Mouse (Mus musculus) stomach, embryonic 15.5 days (tissue): ENCODE data around the gene Nbeal2. TPM values are rescaled to one million over a fixed set of nuclear protein-coding genes. Genes with fewer than 3 reads are reported as not detected.

Experiments
- ATAC-seq: fragments of 200-750 bp; cut with Nextera tagmentation; 2 replicates; pipeline ENCODE4 v1.8.0; 2017; ENCODE audit warnings: low read depth, moderate number of reproducible peaks, moderate TSS enrichment; ENCODE audit not compliant: insufficient read depth, low FRiP score
- H3K27ac ChIP-seq: fragments of 300-500 bp; sonication (generic); 2 replicates; pipeline ENCODE4 v1.5.1; 2015; ENCODE audit warnings: mild to moderate bottlenecking, inconsistent platforms
- H3K27me3 ChIP-seq: fragments of 300-500 bp; sonication (generic); replicated peaks from 2 replicates; pipeline ENCODE4 v1.6.1; 2015; ENCODE audit warnings: inconsistent platforms
- H3K36me3 ChIP-seq: fragments of 300-500 bp; sonication (generic); 2 replicates; pipeline ENCODE4 v1.6.1; 2015; ENCODE audit warnings: inconsistent platforms
- H3K4me1 ChIP-seq: fragments of 300-500 bp; sonication (generic); 2 replicates; pipeline ENCODE4 v1.6.1; 2015; ENCODE audit warnings: inconsistent platforms
- H3K4me2 ChIP-seq: fragments of 300-500 bp; sonication (generic); 2 replicates; pipeline ENCODE4 v1.6.1; 2015; ENCODE audit warnings: mild to moderate bottlenecking, inconsistent platforms
- H3K4me3 ChIP-seq: fragments of 300-500 bp; sonication (generic); replicated peaks from 2 replicates; pipeline ENCODE4 v1.5.1; 2015; ENCODE audit warnings: inconsistent platforms
- H3K9ac ChIP-seq: fragments of 300-500 bp; sonication (generic); 2 replicates; pipeline ENCODE4 v1.6.1; 2015; ENCODE audit warnings: inconsistent platforms
- H3K9me3 ChIP-seq: fragments of 300-500 bp; sonication (generic); 2 replicates; pipeline ENCODE4 v1.6.1; 2016; ENCODE audit warnings: inconsistent platforms
- WGBS: fragments of 180-500 bp; shearing (Covaris S2); methylation state at CpG from one replicate; pipeline ENCODE4 v1.1.7; 2015; 5-methylcytosine and 5-hydroxymethylcytosine counted together
- polyA plus RNA-seq: library from polyadenylated mRNA; unstranded; fragments of >200 nt; fragmentation: Nextera tagmentation; extraction: Ambion mirVana; gene quantifications from 2 replicates; pipeline ENCODE4 v1.2.1, GENCODE M21; 2015

The Nbeal2 gene
- polyA plus RNA-seq, 1 experiment from 2014 or later, result 6.9 TPM

DNA sequence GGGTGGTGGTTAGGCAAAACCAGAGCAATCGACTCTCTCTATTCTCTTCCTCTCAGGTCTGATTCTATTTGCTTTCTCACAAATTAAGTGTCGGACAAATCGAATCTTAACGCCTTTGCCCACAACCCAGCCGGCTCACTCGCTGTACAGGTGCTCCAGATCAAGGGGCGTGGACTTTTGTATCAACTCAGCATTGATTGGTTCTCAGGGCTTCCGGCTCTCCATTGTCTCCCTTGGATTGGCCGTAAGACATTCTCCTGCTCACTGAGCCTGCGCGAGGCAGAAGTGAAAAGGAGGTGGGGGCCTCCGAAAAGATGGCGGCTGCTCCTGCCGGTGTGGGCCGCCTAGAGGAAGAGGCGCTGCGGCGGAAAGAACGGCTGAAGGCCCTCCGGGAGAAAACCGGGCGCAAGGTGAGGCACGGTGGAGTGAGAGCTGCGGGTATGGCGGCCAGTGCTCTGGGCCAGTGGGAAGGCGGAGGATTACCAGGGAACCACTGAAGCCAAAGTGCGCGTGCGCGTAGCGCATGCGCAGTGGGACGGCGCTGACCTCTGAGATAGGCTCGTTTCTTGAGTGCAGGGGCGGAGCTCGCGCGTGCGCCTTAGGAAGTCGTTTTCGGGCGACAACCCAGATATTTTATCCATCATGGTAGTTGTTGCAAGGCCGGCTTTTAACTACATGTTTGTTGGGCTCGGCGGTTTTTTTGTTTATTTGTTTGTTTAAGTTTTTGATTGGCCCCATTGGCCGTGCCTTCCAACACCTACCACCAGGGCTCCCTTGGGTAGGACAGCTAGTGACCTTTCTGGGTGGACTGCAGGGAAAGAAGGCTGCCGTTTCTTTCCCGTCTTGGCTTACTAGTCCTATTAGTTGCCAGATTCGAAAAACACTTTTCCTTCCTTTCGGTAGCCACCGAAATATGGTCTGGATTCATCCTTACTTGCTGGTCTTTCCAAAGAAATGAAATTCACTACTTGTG, 2.6 kb upstream of the Nbeal2 start, which contains the start of gene Ccdc12:
Gene Ccdc12, plus strand, starts transcription at position 255 of the 973 bp plus-strand sequence.
- no peaks in the 10 kb centered on the region for H3K36me3 ChIP-seq
- H3K27me3 ChIP-seq, result 0 out of 2 replicates have a peak, but pooled peaks cover 13% of the 10 kb centered on the region
- H3K9ac ChIP-seq, result peak within 1 kb of the TSS; percentile 68; the same call in 1 of the 2 replicates
- peak within 1 kb of the TSS; percentile 69 for H3K4me2 ChIP-seq
- H3K4me3 ChIP-seq, result peak within 1 kb of the TSS; percentile 83
- H3K4me1 ChIP-seq, result peaks cover 40% of the 10 kb centered on the region
- peak; percentile 89 for ATAC-seq
- H3K9me3 ChIP-seq, result no peaks in the 10 kb centered on the region
- WGBS, result under 1% methylated on average over 52 of the region's 52 CpGs
- peak within 1 kb of the TSS; percentile 91 for H3K27ac ChIP-seq

DNA sequence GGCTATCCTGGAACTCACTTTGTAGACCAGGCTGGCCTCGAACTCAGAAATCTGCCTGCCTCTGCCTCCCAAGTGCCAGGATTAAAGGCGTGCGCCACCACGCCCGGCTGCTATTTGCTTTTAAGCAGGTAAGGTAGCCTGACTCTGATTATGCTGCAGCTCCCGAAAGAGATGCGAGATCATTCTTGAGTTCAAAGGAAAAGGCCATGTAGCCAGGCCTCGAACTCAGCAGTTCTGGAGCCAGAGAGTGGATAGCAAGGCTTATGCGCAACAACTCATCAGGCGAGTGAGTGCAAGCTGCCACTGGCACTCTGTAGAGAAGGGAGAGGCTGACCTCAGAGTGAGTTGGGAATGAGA, 1.7 kb upstream of the Nbeal2 start:
- Histone ChIP-seq H3K36me3 (no peaks in the 10 kb centered on the region), H3K27me3 (peaks cover 13% of the 10 kb centered on the region; the same call in 1 of the 2 replicates), H3K4me3 (peak overlapping the region; percentile 83), H3K4me2 (peak overlapping the region; percentile 69), H3K9me3 (no peaks in the 10 kb centered on the region), H3K4me1 (peaks cover 42% of the 10 kb centered on the region), H3K9ac (no peak overlapping the region; the same call in 1 of the 2 replicates), H3K27ac (peak overlapping the region; percentile 91)
- whole genome bisulfite sequencing, result 74% methylated on average over 10 of the region's 10 CpGs
- ATAC-seq, result no peak

DNA sequence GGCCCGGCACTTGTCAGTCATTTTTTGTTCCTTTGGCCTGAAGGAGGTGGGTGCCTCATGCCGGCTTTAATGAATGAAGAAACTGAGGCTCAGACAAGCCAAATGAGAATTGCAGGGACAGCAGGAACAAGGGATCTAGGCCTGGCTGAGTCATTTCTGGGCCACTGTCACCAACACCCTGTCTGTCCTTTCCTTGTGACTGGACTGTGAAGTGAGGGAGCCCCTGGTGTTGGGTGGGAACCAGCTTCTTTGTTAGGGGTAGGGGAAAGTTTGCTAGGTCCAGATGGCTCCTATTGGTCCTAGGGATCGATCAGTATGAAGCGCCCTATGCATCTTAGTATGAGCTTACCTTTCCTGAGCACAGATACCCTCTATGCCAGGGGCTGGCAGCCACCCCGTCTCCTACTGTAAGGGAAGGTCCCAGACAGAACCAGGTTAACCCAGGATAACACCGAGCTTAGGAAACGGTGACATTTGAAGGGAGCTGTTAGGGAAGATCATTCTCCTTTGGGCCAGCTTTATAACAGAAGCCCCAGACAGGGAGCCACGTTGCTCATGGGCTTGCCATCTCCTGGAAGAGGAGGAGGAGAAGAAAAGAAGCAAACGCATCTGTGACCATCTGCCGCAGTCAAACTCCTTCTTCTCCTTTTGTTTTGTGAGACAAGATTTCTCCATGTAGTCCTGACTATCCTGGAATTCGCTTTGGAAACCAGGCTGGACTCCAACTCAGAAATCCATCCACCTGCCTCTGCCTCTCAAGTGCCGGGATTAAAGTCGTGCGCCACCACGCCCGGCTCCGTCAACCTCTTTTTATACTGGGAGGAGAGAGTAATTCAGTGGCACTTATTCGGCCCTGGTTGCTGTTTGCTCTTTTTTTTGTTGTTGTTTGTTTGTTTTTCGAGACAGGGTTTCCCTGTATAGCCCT, 1.0 kb upstream of the Nbeal2 start:
- Histone ChIP-seq H3K9ac (no peak overlapping the region), H3K4me3 (peak overlapping the region; percentile 69; the same call in 1 of the 2 replicates), H3K36me3 (no peaks in the 10 kb centered on the region), H3K27ac (peak overlapping the region; percentile 91), H3K4me1 (peaks cover 42% of the 10 kb centered on the region), H3K9me3 (no peaks in the 10 kb centered on the region), H3K4me2 (peak overlapping the region; percentile 98), H3K27me3 (peaks cover 13% of the 10 kb centered on the region; the same call in 1 of the 2 replicates)
- WGBS, result 78% methylated on average over 19 of the region's 19 CpGs
- no peak for ATAC-seq

DNA sequence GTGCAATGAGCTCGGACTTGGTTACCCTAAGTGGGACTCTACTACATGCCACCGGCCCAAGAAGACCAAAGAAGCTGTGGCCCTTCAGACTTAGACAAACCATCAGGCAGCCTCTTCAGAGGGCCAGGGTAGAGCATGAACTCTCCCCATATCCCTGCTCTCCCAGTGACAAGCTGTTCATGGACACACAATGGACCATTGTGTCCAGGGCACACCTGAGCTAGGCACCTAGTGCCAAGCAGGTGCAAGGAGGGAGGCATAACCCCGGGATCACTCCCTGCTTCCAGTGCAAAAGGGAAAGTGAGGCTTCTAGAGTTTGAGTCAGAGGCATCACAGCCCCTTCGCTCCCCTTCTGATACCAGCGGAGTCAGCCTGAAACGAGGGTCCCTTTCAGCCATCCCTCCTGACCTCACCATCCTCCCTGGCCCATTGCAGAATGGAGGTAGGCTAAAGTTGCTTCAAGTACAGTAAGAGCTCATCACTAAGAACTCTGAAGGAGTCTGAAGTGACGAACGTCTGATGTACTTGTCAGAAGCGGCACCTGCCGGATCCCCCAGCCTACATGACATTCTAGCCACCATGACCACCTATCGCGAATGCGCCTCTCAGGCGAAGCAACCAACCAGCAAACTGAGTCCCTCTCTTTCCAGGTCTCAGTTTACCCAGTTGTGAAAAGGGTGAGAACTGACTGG, 852 bp downstream of the Nbeal2 start:
- ATAC-seq, result no peak
- Histone ChIP-seq H3K36me3 (no peaks in the 10 kb centered on the region), H3K4me2 (peak overlapping the region; percentile 98), H3K4me3 (peak overlapping the region; percentile 69), H3K4me1 (peaks cover 42% of the 10 kb centered on the region), H3K27me3 (peaks cover 13% of the 10 kb centered on the region; the same call in 1 of the 2 replicates), H3K9me3 (no peaks in the 10 kb centered on the region), H3K9ac (peak overlapping the region; percentile 60; the same call in 1 of the 2 replicates), H3K27ac (peak overlapping the region; percentile 74)
- WGBS, result 19% methylated on average over 14 of the region's 14 CpGs

DNA sequence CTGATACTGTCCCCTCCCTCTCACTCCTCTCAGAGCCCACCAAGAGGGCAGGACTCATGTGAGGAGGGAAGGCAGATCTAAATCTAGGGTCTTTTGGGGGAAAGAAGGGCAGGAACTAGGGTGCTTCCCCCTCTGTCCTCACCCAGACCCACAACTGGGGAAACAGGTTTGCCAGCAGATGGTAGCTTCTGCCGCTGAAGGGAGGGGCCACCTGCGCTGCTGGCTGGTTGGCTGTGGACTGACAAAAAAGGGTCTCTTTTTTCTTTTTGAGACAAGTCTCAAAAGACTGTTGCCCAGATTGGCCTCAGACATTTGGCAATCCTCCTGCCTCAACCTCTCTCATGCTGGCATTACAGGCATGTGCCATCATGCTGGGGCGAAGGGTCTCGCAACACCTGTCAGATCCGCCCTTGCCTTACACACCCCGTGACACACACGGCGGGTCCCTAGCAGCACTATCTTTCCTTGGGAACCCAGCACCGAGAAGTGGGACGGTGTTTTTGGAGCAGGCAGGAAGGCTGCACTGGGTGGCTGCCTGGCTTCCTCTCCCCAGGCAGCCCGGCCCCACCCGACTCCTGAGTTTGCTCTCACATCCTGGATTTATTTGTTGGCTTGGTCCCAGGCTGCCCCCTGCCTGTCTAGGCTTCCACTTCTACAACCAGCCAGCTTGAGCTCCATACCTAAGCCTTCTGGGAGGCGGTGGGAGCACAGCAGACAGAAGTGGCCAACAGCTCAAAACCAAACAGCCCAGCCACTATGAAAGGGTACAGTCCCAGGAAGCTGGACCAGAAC, 1.8 kb downstream of the Nbeal2 start:
- Histone ChIP-seq H3K4me2 (peak overlapping the region; percentile 98), H3K9ac (no peak overlapping the region), H3K27ac (peak overlapping the region; percentile 74), H3K27me3 (peaks cover 13% of the 10 kb centered on the region; the same call in 1 of the 2 replicates), H3K36me3 (no peaks in the 10 kb centered on the region), H3K4me3 (peak overlapping the region; percentile 69), H3K4me1 (peaks cover 37% of the 10 kb centered on the region), H3K9me3 (no peaks in the 10 kb centered on the region)
- WGBS, result 23% methylated on average over 13 of the region's 13 CpGs
- ATAC-seq, result no peak

DNA sequence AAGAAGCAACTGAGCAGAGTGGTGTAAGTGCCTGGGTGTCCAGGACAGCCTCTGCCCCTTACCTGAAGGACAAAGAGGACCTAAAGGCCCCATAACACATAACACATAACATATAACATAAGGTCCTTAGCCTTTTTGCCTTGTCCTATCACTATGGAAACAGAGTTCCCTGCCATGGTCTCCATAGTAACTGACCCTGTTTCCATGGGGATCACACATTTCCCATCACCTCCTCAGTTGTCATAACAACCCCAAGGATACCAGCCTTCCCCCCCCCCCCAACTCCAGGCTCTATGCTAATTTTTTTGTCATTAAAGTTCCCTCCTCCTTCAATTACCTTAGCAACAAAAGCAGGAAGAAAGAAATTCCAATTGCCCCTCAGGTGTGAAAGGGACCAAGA, 4.2 kb downstream of the Nbeal2 start:
- H3K9ac ChIP-seq, result no peak overlapping the region
- no peaks in the 10 kb centered on the region for H3K36me3 ChIP-seq
- H3K4me1 ChIP-seq, result peaks cover 24% of the 10 kb centered on the region
- no peaks in the 10 kb centered on the region for H3K9me3 ChIP-seq
- peaks cover 13% of the 10 kb centered on the region; the same call in 1 of the 2 replicates for H3K27me3 ChIP-seq
- ATAC-seq, result no peak
- H3K4me2 ChIP-seq, result no peak overlapping the region
- no peak overlapping the region for H3K4me3 ChIP-seq
- H3K27ac ChIP-seq, result no peak overlapping the region

DNA sequence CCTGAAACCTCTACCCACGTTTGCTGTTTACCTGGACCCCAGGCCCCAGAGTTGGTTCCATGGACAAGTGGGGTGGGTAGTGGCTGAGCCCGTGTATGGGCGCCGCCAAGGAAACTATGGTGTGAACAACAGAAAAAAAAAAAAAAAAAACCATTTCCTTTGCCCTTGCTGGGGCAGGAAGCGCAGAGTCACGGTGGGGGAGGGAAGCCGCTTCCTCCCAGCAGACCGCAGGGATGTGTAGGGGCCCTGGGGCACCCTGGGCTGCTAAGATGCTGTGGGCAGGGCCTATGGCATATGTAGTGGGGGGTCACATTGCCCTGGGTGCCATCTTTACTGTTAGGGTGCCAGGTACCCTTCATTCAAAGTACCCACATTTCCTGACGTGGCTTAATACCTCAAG, 8.7 kb downstream of the Nbeal2 start:
- H3K4me2 ChIP-seq, result no peak overlapping the region
- no peaks in the 10 kb centered on the region for H3K36me3 ChIP-seq
- H3K4me3 ChIP-seq, result no peak overlapping the region
- ATAC-seq, result no peak
- H3K27me3 ChIP-seq, result no peaks in the 10 kb centered on the region
- no peak overlapping the region for H3K27ac ChIP-seq
- no peaks in the 10 kb centered on the region for H3K9me3 ChIP-seq
- 77% methylated on average over 9 of the region's 9 CpGs for WGBS
- H3K4me1 ChIP-seq, result no peaks in the 10 kb centered on the region
- no peak overlapping the region for H3K9ac ChIP-seq

DNA sequence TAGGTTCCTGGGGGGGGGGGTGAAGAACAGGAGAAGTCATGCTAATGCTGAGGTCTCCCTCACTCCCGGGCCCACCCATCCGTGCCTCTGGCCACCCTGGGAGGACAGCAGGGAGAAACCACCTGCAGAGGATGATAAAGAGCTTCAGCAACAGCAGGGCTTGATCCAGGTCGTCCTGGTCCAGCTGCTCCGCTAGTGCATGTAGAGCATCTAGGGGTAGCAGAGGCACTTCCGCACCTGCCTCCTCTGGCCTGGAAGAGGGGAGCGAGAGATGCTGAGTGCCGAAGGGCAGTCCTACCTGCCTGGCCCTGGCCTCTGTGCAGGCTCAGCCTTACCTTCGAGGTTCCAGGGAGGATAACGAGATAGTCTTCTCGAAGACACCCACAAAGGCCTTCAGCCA, 9.7 kb downstream of the Nbeal2 start:
- ATAC-seq, result no peak
- Histone ChIP-seq H3K27me3 (no peaks in the 10 kb centered on the region), H3K4me1 (no peaks in the 10 kb centered on the region)

DNA sequence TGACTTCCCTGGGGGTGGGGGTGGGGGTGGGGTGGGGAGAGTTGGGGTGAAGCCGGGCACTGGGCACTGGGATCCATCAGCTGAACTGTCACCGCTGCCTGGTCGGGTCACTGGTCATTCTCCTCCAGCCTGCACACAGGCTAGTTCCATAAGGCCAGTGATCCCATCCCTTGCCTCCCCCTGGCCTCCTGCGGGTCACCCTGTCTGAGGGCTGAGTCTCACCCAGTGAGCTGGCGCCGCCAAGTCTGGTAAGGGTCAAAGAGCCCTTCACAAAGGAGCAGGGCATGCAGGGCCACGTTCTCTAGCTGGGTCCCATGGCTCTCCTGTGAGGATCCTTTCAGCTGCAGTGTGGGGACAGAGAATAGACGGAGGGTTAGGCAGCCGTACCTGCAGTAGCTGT, 10.2 kb downstream of the Nbeal2 start:
- H3K36me3 ChIP-seq, result no peaks in the 10 kb centered on the region
- H3K27ac ChIP-seq, result no peak overlapping the region
- H3K27me3 ChIP-seq, result no peaks in the 10 kb centered on the region
- H3K4me3 ChIP-seq, result no peak overlapping the region
- no peak overlapping the region for H3K4me2 ChIP-seq
- ATAC-seq, result no peak
- no peaks in the 10 kb centered on the region for H3K9me3 ChIP-seq
- WGBS, result 61% methylated on average over 9 of the region's 9 CpGs
- no peak overlapping the region for H3K9ac ChIP-seq
- H3K4me1 ChIP-seq, result no peaks in the 10 kb centered on the region

More for the DNA sequence above, 9.7 kb downstream of the Nbeal2 start:
- H3K9ac ChIP-seq, result no peak overlapping the region
- H3K27ac ChIP-seq, result no peak overlapping the region
- no peak overlapping the region for H3K4me2 ChIP-seq
- WGBS, result 74% methylated on average over 10 of the region's 10 CpGs
- no peaks in the 10 kb centered on the region for H3K36me3 ChIP-seq
- H3K9me3 ChIP-seq, result no peaks in the 10 kb centered on the region
- no peak overlapping the region for H3K4me3 ChIP-seq

DNA sequence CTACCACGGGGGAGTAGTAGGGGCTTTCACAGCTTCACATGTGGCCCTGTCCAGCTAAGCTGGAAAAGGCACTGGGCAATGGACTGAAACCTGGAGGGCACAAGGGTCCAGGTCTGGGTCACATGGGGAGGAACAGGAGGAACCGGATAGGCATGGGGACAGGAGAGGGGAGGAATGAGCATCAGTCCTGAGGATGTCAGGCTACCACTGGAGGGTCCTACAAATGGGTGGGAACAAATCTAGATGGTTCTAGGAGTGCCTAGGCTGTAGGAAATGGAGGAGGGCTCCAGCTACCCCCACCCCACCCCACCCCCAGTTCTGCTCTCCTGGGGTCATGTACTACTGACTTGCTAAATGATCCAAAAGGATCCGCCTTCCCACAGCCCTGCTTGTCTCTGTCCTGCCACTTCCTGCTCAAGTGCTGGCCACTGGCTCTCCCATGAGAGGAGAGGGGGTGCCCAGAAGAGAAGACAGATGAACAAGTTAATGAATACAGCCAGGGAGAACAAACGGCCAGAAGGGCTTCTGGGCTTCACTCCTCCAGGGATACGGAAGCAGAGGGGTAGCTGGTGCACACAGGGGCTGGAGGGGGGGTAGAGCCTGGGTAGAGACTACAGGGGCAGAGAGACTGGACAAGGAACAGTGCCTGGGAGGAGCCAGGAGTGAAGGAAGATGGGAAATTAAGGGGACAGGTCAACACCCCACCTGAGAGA, 11.0 kb downstream of the Nbeal2 start:
- ATAC-seq, result no peak
- 51% methylated on average over 5 of the region's 5 CpGs for WGBS

More for the DNA sequence above, 11.0 kb downstream of the Nbeal2 start:
- H3K27ac ChIP-seq, result no peak overlapping the region
- H3K4me3 ChIP-seq, result no peak overlapping the region
- no peak overlapping the region for H3K4me2 ChIP-seq
- H3K27me3 ChIP-seq, result no peaks in the 10 kb centered on the region
- no peaks in the 10 kb centered on the region for H3K4me1 ChIP-seq
- H3K36me3 ChIP-seq, result no peaks in the 10 kb centered on the region
- H3K9me3 ChIP-seq, result no peaks in the 10 kb centered on the region
- H3K9ac ChIP-seq, result no peak overlapping the region
